Mouse (Mus musculus): ENCODE results near the gene Egfl8. TPM values are rescaled to one million over a fixed set of nuclear protein-coding genes. Genes with fewer than 3 reads are reported as not detected.

Egfl8 gene
- total RNA-seq, 1 experiment from 2014 or later = 2.4 TPM

DNA sequence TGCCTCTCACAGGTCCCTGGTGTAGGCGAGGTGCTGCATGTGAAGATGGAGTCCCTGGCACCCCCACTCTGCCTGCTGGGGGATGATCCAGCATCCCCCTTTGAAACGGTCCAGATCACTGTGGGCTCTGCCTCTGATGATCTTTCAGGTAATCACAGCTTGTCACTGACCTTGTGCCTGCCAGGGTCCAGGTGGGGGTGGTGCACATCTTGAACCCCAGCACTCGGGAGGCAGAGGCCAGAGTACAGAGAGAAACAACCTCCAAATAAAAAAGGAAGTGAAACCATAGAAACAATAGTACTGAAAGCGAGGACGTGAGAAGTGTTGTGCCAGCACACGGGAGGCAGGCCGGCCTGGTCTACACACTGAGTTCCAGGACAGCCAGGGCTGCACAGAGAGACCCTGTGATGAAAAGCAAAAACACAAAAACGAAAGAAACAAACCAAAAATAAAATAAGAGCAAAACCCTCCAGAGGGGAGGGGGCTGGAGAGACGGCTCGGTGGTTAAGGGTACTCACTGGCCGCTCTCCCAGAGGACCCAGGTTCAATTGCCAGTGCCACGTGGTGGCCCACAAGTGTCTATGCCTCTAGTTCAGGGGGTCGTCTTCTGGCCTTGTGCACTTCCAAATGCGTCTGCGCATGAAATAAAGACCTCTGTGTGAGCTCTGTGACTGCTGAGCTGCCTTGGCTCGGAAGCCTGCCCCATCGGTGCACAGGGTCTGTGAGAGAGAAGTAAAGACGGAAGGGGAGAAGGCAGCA, 33.5 kb upstream of the Egfl8 start:
- no peak for ATAC-seq (replicated peaks; ENCODE audit: low read depth, poor library complexity, severe bottlenecking)

DNA sequence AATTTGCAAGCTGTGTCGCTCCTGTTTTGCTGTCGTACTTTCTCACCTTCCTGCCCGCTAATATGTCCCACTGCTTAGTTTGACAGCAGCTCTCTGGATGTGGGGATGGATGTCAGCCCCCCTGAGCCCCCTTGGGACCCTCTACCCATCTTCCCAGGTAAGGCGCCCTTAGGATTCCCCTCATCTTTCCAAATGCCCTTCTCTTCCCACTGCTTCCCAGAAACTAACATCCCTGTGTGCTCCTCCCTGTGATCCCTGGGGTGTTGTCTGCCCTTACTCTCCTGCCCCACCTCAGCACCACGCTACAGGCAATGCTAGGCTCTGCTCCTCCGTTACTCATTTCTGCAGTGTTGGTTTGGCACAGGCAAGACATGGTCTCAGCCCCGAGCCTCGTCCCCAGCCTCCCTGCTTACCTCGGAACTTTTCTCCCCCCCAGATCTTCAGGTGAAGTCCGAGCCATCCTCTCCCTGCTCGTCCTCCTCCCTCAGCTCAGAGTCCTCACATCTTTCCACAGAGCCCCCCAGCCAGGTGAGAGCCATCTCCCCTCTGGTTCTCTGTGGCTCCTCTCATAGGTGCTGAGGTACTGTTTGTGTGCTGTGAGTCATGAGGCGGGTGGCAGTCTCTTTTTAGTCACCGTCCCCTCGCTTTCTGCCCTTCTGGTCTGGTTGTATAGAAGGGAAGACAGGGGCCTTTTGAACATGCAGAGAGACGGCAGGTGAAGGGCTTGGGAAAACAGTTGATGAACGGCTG, 32.5 kb upstream of the Egfl8 start:
- ATAC-seq (replicated peaks; ENCODE audit: low read depth, poor library complexity, severe bottlenecking) = no peak

DNA sequence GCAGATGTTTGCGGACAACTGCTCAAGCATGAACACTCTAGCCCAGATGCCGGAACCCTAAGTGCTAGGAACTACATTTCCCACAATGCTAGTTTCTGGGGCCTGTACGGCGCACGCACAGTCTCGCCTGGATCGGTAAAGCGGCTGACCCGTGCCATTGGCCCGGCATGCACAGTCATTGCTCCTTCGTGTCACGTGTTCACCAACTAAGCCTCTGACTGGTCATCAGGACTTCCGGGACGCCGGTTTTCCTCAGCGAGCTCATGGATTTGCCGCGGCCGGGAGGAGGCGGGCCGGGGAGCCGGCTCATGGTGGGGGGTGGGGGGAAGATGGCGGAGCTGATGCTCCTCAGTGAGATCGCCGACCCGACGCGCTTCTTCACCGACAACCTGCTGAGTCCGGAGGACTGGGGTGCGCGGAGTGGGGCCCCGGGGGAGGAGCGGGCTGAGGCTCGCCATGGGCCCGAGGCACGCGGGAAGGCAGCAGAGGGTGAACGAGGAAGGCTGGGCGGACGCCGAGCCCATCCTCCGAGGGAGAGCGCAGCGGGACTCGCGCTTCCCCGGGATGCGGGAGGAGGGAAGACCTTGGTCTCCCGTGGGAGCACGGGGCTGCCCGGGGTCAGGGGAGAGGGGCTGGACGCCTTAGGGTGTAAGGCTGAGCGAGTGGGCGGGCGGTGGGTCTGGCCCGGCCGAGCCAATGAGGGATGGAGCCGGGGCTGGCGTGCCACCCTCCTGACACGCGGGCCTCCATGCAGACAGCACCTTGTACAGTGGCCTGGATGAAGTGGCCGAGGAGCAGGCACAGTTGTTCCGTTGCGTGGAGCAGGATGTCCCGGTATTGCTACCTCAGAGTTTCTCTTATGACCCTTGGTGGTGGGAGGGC, 31.4 kb upstream of the Egfl8 start, which contains the start of gene Atf6b:
TSS of gene Atf6b (plus strand) at position 241 of the 882 bp plus-strand sequence.
- ATAC-seq (replicated peaks; ENCODE audit: low read depth, poor library complexity, severe bottlenecking) = peak; percentile 87

DNA sequence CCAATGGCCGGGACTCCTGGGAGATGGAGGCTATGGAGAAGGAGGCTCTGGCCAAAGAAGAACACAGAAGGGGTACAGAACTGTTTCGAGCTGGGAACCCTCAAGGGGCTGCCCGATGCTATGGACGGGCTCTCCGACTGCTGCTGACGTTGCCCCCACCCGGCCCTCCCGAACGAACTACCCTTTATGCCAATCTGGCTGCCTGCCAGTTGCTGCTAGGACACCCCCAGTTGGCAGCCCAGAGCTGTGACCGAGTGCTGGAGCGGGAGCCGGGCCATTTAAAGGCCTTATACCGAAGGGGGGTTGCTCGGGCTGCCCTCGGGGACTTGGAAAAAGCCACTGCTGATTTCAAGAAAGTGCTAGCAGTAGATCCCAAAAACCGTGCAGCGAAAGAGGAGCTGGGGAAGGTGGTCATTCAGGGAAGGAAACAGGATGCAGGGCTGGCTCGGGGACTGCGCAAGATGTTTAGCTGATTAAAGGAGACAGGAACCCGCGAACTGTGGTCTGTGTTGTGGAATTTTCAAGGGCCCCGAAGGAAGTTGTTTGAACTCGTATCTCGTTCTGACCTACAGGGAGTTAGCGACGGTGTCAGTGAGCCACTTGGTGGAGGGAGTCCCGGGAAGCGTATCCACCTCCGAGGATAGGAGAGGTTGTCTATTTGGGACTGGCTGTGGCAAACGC, 30.2 kb upstream of the Egfl8 start:
- no peak for ATAC-seq (replicated peaks; ENCODE audit: low read depth, poor library complexity, severe bottlenecking)

DNA sequence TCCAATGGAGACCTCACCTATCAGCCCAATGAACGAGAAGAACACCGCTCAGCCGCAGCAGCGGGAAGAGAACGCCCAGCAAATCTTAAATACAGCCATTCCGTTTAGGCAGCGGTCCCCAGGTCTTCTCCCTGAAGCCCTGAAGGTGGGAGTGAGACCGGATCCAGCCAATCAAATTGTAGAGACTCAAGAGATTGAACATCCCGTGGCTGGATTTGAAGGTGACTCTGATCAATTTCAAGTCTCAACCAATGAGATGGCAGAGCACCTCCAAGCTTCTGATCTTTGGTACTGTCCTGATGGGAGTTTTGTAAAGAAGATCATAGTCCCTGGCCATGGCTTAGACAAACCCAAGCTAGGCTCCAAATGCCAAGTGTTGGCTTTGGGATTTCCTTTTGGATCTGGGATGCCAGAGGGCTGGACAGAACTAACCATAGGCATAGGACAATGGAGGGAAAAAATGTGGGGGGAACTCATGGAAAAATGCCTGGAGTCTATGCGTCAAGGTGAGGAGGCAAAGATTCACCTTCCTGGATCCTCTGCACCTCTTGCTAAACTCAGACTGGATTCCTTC, 29.6 kb upstream of the Egfl8 start:
- ATAC-seq (replicated peaks; ENCODE audit: low read depth, poor library complexity, severe bottlenecking) = no peak

DNA sequence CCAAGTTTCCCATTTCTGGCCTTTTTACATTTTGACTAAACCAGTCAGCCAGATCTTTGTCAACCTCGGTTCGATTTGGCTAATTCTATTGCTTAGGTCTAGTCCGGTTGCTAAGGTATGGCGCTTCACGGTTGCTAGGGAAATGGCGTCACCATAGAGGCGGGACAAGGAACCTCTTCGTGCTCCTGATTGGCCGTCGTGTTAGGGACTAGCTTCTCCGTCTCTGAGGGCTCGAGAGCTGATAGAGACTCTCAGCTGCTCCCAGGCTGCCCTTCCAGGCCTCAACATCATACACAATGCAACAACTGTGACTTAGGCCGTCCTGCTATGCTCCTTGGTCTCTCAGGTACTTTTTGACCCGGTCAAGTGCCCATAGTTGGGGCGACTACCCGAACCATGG, 28.8 kb upstream of the Egfl8 start, which contains the start of gene Fkbpl:
TSS of gene Fkbpl (plus strand) at position 157 of the 400 bp plus-strand sequence.
- ATAC-seq (replicated peaks; ENCODE audit: low read depth, poor library complexity, severe bottlenecking) = peak; percentile 77

DNA sequence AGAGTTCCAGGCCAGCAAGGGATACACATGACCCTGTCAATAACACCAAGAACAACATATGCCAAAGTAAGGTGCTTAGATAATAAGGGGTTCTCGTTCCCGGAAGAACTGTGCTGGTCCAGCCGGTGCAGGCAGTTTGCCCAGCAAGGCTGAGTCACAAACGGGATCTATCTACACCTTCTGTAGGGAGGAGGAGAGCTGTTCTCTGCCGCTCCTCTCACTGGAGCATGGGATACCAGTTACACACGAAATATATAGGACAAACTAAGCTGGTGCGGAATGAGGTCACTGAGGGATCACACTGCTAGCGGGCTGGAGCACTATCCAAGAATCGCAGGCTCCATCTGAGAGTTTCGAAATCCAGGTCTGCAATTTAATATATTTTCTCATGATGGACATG, 28.2 kb upstream of the Egfl8 start:
- no peak for ATAC-seq (replicated peaks; ENCODE audit: low read depth, poor library complexity, severe bottlenecking)

DNA sequence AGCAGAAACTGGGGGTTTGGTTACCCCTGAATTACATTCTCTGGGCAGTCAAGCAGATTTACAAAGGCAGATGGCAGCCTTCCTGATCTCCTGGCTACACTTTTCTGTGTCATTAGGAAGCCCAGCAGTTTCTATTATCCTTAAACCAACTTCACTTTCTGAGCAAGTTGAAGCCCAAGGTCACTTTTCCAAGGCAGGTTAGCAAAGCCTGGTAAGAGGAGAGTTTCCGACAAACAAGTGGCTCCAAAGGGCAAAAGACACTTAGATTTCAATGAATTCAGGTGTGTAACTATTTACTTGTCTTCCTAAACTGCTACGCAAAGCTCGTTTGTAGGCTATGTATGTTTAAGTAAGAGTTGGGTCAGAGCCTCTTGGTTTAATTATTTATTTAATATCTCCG, 27.6 kb upstream of the Egfl8 start:
- no peak for ATAC-seq (replicated peaks; ENCODE audit: low read depth, poor library complexity, severe bottlenecking)

DNA sequence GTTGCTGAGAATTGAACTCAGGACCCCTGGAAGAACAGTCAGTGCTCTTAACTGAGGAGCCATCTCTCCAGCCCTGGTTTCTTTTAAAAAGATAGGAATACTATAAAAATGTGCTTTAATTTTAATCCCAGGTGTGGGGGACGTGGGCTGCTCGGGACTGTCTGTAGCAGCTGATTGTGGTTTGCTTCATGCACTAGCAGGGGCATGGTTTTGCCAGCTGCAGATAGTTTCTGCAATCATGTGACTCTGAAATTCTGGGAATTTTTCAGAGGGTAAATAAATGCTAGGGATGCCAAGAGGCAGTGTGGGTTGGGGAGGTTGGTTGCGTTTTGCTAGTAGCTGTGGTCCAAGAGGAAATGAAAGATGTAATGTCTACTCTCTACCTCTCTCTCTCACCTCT, 26.2 kb upstream of the Egfl8 start:
- ATAC-seq (replicated peaks; ENCODE audit: low read depth, poor library complexity, severe bottlenecking) = no peak

DNA sequence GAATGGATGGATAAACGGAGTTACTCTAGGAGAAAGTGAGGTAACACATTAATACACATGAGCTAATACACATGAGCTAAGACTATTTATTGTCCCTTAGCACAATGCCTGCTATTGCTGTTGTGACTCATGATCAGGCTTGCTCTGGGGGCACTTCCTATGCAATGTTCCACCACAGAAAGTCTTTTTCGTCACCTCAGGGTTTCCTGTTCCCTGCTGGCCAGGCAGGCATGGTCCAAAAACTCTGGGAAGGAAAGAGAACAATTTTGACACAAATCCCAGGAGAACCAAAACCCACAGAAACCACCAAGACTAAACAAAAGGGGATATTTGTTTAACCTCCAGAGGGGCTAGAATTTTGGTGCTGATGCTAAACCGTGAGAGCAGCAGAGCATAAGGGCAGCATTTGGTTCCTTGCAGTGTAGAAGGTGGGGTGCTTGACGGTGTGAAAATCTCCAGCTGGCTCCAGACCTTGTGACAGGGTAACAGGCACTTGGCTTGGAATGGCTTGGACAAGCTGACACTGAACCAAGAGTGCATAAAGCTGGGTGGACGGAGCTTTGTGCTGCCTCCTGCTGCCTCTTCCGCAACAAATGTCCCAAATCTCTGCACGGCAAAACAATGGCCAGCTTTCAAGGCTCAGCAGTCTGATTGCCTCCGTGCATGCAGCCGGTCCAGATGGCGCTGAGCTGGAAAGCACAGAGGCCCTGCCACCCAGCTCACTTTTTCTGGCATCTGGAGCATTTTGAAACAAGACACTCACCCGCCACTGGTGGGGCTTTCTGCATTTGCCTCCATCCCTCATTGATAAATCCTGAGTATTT, 25.2 kb upstream of the Egfl8 start:
- no peak for ATAC-seq (replicated peaks; ENCODE audit: low read depth, poor library complexity, severe bottlenecking)

DNA sequence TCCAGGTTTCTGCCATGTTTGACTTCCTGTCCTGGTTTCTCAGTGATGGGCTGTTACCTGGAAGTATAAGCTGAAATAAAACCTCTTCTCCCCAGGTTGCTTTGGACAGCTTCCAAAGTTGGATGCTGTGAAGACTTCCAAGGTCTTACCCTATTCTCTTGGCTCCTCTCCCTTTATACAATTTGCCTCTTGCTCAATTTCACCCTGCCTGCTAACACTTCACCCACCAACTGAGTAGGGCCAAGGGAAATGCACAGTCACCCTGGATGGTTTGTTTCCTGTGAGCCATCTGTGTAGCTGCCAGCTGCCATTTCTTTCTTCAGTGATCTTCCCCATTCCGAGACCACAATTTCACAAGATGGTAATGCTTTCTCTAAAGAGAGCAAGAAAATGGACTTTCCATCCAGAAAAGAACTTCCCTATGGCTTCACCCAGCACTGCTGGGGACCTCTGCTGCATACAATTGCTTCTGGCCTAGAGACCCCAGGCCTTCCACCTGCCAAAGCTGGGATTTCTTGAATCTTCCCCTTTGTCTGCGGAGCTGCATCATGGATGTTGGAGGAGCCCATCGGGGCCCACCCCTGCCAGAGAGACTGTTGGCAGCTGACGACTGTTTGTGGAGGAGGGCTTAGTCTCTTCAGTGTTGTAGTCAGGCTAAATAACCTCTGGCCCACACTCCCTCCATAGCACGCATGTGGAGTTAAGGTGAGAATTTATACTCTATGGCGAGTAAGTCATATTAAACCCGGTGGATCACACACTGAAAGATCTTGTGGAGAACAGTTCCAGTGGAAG, 23.9 kb upstream of the Egfl8 start:
- ATAC-seq (replicated peaks; ENCODE audit: low read depth, poor library complexity, severe bottlenecking) = peak; percentile 72

DNA sequence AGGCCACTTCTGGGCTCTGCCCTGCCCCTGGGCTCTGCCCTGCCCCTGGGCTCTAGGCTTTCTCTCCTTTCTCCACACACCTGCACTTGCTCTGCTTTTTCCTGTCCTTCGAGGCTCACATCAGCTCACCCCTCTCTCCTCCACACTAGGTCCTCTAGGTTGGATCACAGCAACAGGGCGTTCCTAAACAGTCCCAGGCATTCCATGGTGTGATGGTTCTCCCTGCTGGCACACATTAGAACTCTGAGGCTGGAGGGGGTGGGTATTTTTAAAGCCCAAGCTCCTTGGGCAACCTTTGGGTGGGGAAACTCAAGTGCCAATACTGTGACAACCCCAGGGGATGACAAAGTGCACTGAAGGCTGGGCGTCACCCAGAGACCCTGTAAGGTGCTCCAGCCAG, 21.7 kb upstream of the Egfl8 start:
- ATAC-seq (replicated peaks; ENCODE audit: low read depth, poor library complexity, severe bottlenecking) = no peak

DNA sequence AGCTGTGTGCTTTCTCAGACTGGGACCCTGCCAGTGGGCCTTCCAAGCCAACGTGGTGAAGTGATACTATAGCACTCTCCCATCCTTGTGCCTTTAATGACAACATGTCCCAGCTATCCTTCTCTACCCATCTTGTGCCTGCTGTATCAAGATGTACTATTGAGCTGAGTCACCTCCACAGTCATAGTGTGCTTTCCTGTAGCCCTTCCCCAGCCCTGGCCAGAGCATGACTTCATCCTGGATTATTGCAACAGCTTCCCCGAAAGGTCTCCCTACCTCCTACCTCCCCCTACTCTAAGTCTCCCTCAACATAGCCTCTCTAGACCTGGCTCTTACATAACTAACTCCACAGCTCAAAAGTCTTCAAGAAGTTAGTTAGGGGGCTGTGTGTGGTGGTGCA, 19.9 kb upstream of the Egfl8 start:
- ATAC-seq (replicated peaks; ENCODE audit: low read depth, poor library complexity, severe bottlenecking) = no peak

DNA sequence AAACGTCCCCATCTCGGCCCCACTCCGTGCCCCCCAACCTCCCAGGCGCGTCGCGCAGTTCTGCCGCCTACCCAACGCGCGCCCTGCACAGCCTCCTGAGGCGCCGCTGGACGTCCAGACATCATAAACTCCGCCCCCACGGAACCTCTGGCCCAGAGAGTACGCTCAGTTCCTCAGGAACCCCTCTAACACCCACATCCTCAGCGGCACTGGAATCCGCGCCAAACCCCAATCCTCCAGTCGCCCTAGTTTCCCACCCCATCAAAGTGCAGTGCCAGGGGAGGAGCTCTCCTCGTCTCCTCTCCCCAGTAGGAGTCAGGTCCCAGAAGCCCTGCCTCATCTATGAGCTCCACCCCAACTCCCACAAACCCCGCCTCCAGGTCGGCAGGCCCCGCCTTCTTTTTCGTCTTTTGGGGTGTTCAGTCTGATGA, 16.5 kb upstream of the Egfl8 start:
- ATAC-seq (replicated peaks; ENCODE audit: low read depth, poor library complexity, severe bottlenecking) = peak; percentile 86

DNA sequence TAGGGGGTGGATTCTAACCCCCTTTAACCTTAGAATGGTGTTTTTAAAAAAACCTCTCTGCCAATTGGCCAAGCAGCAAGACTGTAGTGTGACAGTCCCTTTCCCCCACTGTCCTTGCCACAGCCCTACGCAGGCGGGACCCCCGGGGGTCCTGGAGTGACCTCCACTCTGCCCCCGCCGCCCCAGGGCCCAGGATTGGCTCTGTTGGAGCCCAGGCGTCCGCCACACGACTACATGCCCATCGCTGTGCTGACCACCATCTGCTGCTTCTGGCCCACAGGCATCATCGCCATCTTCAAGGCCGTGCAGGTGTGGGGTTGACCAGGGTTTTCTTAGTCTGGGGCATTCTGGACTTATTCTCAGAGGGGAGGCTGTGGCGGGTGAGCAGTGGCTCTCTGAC, 15.9 kb upstream of the Egfl8 start:
- no peak for ATAC-seq (replicated peaks; ENCODE audit: low read depth, poor library complexity, severe bottlenecking)

DNA sequence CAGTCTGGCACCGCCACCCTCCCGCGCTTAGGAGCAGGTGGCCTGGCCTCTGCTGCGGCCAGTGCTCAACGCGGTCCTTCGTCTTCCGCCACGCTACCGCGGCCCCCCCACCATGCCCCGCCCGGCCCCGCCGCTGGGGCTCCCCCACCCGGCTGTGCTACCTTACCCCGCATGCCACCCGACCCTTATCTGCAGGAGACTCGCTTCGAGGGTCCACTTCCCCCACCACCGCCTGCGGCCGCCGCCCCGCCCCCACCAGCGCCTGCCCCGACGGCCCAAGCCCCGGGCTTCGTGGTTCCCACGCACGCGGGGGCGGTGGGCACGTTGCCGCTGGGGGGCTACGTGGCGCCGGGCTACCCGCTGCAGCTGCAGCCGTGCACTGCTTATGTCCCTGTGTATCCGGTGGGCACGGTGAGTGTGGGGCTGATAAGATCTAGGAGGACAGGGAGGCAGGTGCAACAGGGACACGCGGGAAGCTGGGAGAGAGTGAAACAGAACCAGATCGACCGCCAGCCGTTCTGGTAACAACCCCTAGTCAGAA, 15.1 kb upstream of the Egfl8 start:
- ATAC-seq (replicated peaks; ENCODE audit: low read depth, poor library complexity, severe bottlenecking) = no peak

DNA sequence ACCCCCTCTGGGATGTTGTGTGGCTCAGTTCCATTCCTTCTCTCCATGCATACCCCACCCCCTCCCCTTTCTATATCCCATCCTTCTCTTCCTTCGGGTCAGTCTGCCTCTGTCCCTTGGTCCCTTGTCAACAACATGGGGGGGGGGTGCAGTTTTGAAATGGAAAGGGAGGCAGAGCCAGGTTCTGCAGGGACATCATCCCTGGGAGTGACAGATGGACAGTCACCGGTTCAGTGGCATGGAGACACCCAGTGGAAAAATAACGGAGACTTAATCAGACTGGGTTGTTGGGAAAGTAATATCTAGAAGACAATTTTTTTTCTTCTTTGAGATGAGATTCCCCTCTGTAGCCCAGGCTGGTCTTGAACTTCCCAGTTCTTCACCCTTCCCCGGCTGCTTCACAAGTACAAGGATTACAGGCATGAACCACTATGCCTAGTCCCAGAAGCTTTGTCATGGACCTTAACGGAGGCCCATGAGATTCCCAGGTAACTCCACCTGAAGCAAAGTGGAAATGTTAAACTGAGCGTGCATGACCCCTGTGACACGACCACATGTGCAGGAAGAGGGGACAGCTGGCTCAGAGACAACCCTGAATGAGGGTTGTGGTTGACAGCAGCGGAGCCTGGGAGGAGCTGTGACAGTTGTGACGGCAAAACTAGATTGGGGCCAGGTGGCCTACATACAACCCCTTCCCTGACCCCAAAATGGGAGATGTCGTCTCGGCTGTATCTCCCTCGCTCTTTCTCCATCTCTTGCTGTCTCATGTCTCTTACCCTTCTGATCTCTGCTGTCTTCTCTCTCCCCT, 14.2 kb upstream of the Egfl8 start:
- ATAC-seq (replicated peaks; ENCODE audit: low read depth, poor library complexity, severe bottlenecking) = no peak

Data from common myeloid progenitor, adult 5-6 weeks (primary cell).